Mouse (Mus musculus): Measurements from ENCODE around the gene Adamts5.
A peak's percentile ranks its signal among the peaks of the same experiment; 100 is the strongest.

Gene Adamts5

DNA sequence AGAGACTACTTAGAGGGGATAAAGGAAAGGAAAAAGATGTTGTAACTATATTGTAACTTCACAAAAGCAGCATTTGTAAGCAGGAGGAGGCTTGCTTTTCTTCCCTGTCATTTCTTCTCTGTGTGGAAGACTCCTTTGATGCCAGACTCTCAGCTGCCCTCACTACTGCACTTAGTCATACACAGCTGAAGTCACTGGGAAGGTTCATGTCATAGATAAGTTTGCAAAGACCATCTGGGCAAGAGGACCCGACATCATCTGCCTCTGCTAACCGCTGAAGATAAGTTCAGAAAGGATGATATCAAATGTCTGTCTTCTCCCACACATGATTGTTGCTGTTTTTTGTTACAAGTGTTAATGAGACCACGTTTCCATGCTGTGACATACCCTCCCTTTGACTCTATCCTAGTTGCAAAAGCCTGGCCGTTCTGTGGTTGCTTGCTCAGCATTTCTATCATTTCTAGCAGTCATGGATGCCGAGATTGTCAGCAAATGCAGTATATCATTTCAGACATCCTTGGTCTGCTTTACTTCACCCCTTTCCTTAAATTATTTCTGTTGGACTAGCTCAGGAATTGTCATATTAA, 79.2 kb downstream of the Adamts5 start:
- no peak for DNase-seq (ENCODE audit: low spot score)

DNA sequence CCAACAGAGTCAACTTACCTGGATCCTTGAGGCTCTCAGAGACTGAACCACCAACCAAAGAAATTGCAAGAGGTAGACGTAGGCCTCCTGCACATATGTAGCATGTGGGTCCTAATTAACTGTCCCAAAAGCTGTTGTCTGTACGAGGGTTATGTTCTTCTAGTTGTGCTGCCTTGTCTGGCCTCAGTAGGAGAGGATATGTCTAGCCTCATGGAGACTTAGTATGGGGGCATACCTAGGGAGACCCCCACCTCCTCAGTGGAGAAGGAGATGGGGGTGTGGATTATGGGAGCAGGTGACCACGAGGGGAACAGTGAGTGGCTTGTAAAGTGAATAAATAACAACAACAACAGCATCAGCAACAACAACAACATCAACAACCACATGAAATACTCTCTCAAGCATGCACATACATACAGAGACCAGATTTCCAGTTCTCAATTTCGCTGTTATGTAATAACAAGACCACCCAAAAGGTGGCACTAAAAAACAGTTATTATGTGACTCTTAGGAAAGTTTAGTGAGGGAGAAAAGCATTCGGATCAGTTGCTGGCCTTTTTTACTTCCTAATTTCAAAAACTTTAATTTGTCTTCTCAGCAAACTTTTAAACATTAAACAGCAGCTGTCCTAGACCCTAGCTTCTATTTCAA, 81.7 kb downstream of the Adamts5 start:
- no peak for DNase-seq (ENCODE audit: low spot score)

DNA sequence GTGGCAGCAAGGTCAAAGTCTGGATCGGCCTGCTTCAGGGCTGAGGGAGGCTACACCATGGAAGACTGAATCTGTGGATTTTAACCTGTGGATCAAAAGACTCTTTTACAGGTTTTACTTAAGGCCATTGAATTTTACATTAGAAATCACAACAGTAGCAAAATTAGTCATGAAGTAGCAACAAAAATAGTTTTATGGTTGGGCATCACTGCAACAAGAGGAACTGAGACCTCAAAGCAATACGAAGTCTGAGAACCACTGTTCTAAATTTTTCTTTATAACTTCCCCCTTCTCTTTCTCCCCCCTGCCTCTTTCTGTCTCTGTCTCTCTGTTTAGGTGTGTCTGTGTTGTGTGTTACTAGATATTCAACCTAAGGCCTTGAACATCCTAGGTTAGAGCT, 87.5 kb downstream of the Adamts5 start:
- no peak for DNase-seq (ENCODE audit: low spot score)

DNA sequence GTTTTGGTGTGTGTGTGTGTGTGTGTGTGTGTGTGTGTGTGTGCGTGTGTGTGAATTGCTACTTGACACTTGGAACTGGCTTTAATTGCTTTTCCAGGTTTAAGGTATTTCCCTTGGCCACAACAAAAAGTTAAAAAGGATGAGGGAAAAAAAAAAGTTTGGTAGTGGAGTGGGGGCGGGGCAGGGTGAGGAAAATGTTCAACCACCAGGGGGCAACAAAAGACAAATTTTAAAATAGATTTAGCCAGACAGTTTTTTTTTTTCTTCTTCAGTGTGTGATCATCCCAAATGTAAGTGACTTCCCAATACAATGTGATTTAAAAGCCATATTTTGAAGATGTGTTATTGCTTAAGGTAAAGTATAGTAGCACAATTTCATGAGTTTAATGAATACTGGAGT, 94.0 kb downstream of the Adamts5 start:
- peak; percentile 67 for DNase-seq (ENCODE audit: low spot score)

DNA sequence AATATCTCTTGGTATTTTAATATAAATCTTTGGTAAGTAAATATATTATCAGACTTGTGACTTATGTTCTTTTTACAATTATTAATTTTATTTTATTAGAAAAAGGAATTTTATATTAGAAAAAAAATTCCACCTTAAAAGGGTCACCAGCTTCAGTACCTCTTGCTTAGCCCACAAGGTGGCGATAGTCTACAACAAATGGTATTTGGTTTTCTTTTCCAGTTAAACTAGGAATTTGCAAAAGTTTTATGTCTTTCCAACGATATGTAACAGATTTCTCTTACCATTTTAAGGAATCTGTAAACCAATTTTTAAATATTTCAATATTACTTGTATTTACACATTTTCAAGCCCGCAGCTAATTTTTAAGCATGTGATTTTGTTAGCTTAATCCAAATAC, 94.6 kb downstream of the Adamts5 start:
- DNase-seq (ENCODE audit: low spot score): peak; percentile 59
